Mouse (Mus musculus) midbrain, embryonic 14.5 days (tissue): ENCODE measurements at regions not wholly inside any gene's neighbourhood (a gene's known extent, or its start where the extent isn't known, plus 50 kb on each side); places are given as distances from the start of the nearest gene placed in this dataset.
A peak's percentile ranks its signal among the peaks of the same experiment; 100 is the strongest.

Experiments
- ATAC-seq: fragments of 200-750 bp; cut with Nextera tagmentation; 2 replicates; pipeline ENCODE4 v1.8.0; 2017; ENCODE audit warnings: moderate number of reproducible peaks, moderate library complexity; ENCODE audit not compliant: low FRiP score, low TSS enrichment
- DNase-seq: peaks from one replicate; pipeline ENCODE4 v3.0.0-alpha.2; 2015
- H3K27ac ChIP-seq: fragments of 300-500 bp; sonication (generic); replicated peaks from 2 replicates; pipeline ENCODE4 v1.5.1; 2014; ENCODE audit warnings: mild to moderate bottlenecking, low read depth, low read length, moderate library complexity
- H3K27me3 ChIP-seq: fragments of 300-500 bp; sonication (generic); 2 replicates; pipeline ENCODE4 v1.6.1; 2014; ENCODE audit warnings: low read length, control low read depth, mixed read lengths; ENCODE audit not compliant: control insufficient read depth, insufficient read depth
- H3K36me3 ChIP-seq: fragments of 300-500 bp; sonication (generic); 2 replicates; pipeline ENCODE4 v1.6.1; 2014; ENCODE audit warnings: low read length, control low read depth; ENCODE audit not compliant: control insufficient read depth, insufficient read depth
- H3K4me1 ChIP-seq: fragments of 300-500 bp; sonication (generic); 2 replicates; pipeline ENCODE4 v1.6.1; 2014; ENCODE audit warnings: mild to moderate bottlenecking, antibody characterized with exemption, low read length, control low read depth; ENCODE audit not compliant: control insufficient read depth, insufficient read depth
- H3K4me2 ChIP-seq: fragments of 300-500 bp; sonication (generic); 2 replicates; pipeline ENCODE4 v1.6.1; 2014; ENCODE audit warnings: mild to moderate bottlenecking, low read length, moderate library complexity
- H3K4me3 ChIP-seq: fragments of 300-500 bp; sonication (generic); replicated peaks from 2 replicates; pipeline ENCODE4 v1.5.1; 2014; ENCODE audit warnings: low read depth, low read length
- H3K9ac ChIP-seq: fragments of 300-500 bp; sonication (generic); replicated peaks from 2 replicates; pipeline ENCODE4 v1.6.1; 2014; ENCODE audit warnings: mild to moderate bottlenecking, low read length, moderate library complexity
- H3K9me3 ChIP-seq: fragments of 300-500 bp; sonication (generic); 2 replicates; pipeline ENCODE4 v1.6.1; 2016; ENCODE audit warnings: low read length, control low read depth, mixed read lengths; ENCODE audit not compliant: control insufficient read depth
- WGBS: fragments of 180-500 bp; shearing (Covaris S2); extraction: QIAGEN DNeasy Blood & Tissue Kit; methylation state at CpG from one replicate; pipeline ENCODE4 v1.1.7; 2014; 5-methylcytosine and 5-hydroxymethylcytosine counted together

GRCm38 (mm10) chr10:31252584-31253381 is 60.4 kb upstream of the Hddc2 start:
- H3K36me3 ChIP-seq, result no peaks in the 10 kb centered on the region
- no peak overlapping the region for H3K9ac ChIP-seq
- ATAC-seq, result no peak
- DNase-seq, result peak; percentile 3
- no peaks in the 10 kb centered on the region for H3K27me3 ChIP-seq
- H3K9me3 ChIP-seq, result no peaks in the 10 kb centered on the region
- no peak overlapping the region for H3K4me2 ChIP-seq
- no peaks in the 10 kb centered on the region; the same call in 1 of the 2 replicates for H3K4me1 ChIP-seq
- H3K27ac ChIP-seq, result no peak overlapping the region
- WGBS, result 69% methylated on average over 8 of the region's 8 CpGs
- no peak overlapping the region for H3K4me3 ChIP-seq

- Histone ChIP-seq H3K4me2 (no peak overlapping the region), H3K9me3 (no peaks in the 10 kb centered on the region), H3K4me3 (no peak overlapping the region), H3K9ac (no peak overlapping the region), H3K4me1 (no peaks in the 10 kb centered on the region; the same call in 1 of the 2 replicates), H3K36me3 (no peaks in the 10 kb centered on the region), H3K27ac (no peak overlapping the region), H3K27me3 (no peaks in the 10 kb centered on the region)
- ATAC-seq (no peak), DNase-seq (no peak)
- 84% methylated on average over 1 of the region's 1 CpGs for WGBS
These were observed 56.2 kb upstream of the Hddc2 start for GRCm38 (mm10) chr10:31256934-31257333.

- no peaks in the 10 kb centered on the region for H3K27me3 ChIP-seq
- no peaks in the 10 kb centered on the region; the same call in 1 of the 2 replicates for H3K4me1 ChIP-seq
- H3K9me3 ChIP-seq, result no peaks in the 10 kb centered on the region
- ATAC-seq, result no peak
- H3K36me3 ChIP-seq, result no peaks in the 10 kb centered on the region
- H3K9ac ChIP-seq, result no peak overlapping the region
- no peak for DNase-seq
- no peak overlapping the region for H3K4me3 ChIP-seq
- no peak overlapping the region for H3K4me2 ChIP-seq
- H3K27ac ChIP-seq, result no peak overlapping the region
- 80% methylated on average over 1 of the region's 1 CpGs for WGBS
These were observed 55.6 kb upstream of the Hddc2 start for GRCm38 (mm10) chr10:31257611-31258010.

- Histone ChIP-seq H3K27ac (no peak overlapping the region), H3K4me1 (no peaks in the 10 kb centered on the region), H3K4me2 (no peak overlapping the region), H3K27me3 (no peaks in the 10 kb centered on the region), H3K4me3 (no peak overlapping the region), H3K9me3 (no peaks in the 10 kb centered on the region), H3K36me3 (no peaks in the 10 kb centered on the region), H3K9ac (no peak overlapping the region)
- no peak for ATAC-seq
- no peak for DNase-seq
- WGBS, result 88% methylated on average over 7 of the region's 7 CpGs
These were observed 52.3 kb upstream of the Hddc2 start for GRCm38 (mm10) chr10:31260914-31261313.
